Mouse (Mus musculus): Measurements from ENCODE around the gene Mcm2.

DNA sequence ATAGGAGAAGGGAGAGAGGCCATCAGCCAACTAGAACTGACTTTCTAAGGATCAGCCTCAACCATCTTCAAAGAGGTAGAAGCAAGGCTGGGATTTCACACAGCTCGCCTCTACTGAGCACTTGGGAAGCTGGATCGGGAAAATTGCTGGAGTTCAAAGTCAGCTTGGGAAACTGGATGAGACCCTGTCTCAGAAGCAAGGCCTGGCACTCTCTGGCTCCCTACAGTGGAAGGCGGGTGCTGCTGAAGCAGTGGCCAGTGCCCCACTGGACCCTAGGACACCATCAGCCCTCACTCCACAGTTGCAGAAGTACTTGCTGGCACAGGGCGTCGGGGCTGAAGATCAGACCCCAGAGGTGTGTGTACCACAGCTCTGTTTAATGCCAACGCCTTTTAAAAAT is 40.8 kb downstream of the Mcm2 start:
- TF ChIP-seq CTCF (conservative IDR thresholded peaks at IDR 0.05; ENCODE audit: insufficient read depth, insufficient read length, low read depth, low read length) = no peak
- TF ChIP-seq POLR2A (IDR thresholded peaks at IDR 0.05; ENCODE audit: low read depth, low read length) = no peak
